Mouse (Mus musculus) urinary bladder, postnatal 10 days (tissue): Measurements from ENCODE around the gene Galnt10.

ENCODE experiments used
- DNase-seq: peaks from one replicate; pipeline ENCODE4 v3.0.0; 2022; ENCODE audit warnings: low spot score

Gene Galnt10

DNA sequence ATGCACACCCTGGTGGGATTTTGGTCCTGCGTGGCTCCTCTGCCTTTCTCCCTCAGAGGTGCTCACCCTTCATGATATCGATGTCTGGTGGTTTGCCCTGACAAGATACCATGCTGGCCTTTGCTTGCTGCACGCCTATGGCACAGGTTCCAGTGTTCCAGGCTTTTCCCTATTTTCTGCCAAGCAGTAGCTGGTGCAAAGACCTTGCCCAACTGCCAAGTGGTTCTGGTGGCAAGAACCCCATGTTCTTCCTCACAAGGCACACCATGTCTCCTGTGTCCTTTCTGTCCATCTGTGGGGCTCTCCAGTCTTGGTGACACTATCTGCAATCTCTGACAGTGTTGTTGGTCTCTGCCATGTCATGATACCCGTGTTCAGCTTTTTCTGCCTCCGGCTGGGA is 45.6 kb downstream of the Galnt10 start:
- DNase-seq = no peak

DNA sequence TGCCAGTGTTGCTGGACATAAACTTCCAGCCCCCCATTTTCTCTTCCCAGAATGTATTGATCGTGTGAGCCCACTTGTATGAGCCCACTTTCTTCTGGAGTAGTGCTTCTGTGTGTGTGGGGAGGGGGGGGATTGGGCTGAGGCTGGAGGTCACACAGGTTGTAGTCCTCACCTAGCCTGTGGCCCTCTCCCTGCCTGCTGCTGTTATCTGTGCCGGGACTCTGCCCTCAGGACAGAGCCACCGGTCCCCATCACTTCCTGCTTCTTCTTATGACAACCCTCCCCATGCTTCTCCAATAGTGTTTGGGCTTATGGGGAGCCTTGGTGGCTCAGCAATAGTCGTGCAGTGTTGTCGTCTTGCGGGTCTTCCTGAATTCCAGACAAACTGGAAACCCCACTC is 46.7 kb downstream of the Galnt10 start:
- no peak for DNase-seq

DNA sequence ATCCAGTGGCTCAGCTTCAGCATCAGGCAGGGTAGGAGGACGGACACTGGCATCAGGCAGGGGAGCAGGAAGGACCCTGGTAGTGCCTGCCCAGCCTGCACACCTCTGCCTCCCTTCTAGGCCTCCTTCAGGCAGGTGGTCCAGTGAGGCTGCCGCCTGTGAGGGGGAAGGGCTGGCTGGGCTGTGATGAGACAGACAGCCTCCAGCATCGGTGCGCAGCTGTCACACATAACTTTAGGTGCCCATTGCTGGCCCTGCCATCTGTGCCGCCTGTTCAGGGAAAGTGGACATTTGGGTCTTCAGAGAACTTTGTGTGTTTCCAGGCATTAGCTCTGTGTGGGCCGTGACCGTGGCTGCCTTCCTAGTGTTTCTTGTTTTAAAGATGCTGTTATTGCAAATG is 47.5 kb downstream of the Galnt10 start:
- no peak for DNase-seq

DNA sequence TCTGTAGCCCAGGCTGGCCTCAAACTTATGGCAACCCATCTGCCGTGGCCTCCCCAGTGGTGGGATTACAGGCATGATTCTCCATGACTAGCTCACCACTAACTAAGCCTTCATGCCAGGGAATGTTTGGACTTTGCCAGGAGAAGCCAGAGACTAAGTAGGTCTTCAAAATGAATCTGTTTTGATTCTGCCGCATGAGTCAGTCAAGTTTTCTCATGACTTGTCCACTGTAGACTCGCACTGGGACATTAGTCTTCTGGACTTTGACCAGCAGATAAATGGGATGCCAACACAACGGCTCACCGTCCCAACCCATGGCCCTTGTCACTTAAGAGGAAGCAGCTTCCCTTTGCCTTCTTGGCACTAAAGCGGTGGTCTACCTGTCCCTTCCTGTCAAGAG is 49.2 kb downstream of the Galnt10 start:
- DNase-seq = no peak

DNA sequence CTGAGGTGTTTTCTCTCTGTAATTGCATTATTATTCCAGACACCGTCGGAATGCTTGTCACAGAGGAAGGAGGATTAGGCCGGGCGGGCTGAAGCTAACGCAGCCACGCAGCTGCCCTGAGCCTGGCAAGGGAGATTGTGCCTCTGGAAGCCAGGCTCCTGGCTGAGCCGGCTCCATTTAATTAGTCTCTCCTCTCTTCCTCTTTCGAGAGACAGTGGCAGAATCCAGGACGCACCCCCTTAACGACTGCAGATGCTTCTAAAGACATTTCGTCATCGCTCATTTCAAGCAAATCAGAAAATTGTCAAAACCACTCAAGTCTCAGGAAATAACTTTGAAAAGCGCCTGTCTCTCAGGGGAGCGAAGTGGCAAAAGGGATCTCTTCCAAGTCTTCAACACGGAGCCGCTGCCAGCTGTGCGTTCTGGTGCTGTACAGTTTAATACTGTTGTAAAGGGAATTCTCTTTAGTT is 51.0 kb downstream of the Galnt10 start:
- no peak for DNase-seq

DNA sequence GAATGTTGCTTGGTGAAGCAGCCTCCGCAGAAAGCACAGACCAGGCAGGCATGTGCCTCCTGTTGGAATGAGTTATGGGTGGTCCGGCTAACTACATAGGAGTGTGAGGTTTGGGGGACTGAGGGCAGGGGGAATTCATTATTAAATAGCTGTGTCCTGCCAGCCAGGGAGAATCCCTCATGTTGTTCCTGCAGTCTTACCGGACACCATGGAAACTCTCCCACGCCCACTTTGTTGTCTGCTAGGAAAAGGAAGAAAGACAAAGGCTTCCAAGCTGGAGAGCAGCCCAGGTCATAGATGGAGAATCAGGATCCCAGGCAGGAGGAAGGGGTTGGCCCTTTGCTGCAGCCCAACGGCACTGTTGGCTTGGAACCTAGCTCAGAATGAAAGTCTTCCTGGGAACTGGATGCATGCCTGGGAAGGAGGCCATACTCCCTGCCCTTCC is 51.6 kb downstream of the Galnt10 start:
- no peak for DNase-seq

DNA sequence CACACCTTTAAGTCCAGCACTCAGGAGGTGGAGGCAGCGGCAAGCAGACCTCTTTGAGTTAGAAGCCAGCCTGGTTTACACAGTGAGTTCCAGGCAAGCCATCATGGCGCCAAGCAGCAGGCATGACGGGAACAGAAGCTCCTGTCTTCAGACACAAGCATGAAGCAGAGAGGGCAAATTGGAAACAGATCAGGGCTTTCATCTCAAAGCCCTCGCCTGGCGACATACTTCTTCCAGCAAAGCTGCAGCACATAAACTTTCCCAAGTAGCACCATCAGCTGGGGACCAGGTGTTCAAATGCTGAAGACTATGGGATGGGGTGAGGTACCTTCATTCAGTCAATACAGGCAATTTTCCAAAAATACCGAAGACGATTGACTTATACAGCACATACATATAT is 54.9 kb downstream of the Galnt10 start:
- no peak for DNase-seq

DNA sequence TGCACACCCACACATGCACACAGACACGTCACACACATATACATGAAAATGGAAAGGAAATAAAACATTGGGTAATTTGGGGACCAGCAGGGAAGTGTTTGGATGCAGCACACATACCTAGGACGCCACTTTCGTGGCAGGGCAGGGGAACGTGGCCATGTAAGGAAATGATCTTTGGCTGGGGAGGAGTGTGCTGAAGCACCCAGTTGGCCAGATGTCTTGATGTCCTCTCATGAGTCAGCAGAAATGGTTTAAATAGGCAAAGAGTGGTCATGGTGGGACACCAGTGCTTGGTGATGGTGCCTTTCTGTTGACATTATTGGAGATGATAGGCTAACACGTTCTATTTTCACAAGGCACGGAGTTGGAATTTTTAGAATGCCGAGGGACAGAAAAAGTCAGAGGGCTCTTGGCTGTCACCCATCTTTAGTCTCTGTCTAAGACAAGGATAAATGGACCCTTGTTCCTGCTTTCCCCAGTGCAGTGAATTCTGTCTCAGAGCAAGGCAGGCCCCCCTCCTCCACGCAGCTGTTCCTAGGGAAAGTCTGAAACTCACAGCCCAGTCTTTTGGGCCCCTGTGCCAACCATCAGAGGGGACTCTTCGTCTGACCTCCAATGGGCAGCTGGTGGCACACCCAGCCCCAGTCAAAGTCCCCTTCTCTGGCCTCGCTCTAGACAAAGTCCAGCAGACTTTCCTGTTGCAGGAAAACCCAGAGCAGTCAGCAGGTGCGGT is 56.1 kb downstream of the Galnt10 start:
- no peak for DNase-seq

DNA sequence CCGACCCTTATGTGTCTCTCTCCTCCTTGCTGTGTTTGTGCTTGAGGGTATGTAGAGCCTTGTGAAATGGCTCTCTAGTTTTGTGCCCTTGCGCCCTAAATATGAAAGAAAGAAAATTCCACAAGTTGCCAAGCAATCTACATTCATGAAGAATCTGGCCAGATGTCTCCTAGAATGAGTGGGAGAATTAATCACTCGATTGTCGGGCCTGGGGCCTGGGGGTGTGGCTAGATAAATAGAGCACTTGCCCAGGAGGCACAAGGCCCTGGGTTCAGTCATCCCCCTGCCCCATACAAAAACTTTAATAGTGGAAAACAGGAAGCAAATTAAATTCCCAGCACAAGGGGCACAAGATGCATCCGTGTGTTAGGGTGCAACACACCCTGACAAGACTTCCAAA is 56.7 kb downstream of the Galnt10 start:
- no peak for DNase-seq

DNA sequence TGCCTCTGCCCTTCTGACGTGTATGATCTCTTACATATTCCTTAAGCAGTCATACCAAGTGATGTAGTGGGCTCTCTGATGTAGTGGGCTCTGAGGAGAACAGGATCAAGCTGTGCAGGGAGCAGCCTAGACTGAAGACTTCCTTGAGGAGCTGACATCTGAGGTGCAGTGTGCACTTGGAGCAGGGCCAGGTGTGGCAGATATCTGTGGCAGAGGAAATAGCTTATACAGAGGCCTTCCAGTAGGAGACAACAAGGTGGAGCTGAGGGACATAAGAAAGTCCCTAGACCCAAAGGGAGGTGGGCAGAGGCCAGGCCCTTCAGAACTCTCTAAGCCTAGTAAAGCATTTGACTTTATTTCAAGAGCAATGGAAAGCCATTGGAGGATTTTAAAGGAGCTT is 61.4 kb downstream of the Galnt10 start:
- DNase-seq = no peak

DNA sequence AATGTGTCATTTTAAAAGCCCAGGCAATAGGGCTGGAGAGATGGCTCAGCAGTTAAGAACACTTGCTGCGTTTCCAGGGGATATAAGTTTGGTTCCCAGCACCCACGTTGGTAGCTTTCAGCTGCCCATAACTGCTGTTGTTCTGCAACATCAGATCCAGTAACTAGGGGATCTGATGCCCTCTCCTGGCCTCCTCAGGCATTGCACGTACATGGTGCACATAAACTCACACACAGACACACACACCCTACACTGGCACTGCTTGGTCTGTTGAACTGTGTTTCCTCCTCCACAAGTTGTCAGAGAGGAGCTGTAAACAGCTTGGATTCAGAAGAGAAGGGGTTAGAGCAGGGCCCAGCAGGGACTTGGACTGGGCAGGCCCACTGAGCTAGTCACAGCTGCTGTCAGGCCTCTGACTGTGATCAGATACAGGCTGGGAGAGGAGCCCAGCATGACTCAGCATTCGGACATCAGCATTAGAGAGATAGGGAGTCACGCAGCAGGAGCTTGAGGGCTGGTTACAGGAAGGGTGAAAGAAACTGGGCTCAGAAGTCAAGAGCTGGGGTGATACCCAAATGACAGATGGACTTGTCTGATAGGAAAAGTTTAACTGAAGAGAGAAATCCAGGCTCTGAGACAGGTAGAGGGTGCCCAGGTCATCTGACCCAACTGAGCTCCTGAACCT is 62.0 kb downstream of the Galnt10 start:
- DNase-seq = no peak

DNA sequence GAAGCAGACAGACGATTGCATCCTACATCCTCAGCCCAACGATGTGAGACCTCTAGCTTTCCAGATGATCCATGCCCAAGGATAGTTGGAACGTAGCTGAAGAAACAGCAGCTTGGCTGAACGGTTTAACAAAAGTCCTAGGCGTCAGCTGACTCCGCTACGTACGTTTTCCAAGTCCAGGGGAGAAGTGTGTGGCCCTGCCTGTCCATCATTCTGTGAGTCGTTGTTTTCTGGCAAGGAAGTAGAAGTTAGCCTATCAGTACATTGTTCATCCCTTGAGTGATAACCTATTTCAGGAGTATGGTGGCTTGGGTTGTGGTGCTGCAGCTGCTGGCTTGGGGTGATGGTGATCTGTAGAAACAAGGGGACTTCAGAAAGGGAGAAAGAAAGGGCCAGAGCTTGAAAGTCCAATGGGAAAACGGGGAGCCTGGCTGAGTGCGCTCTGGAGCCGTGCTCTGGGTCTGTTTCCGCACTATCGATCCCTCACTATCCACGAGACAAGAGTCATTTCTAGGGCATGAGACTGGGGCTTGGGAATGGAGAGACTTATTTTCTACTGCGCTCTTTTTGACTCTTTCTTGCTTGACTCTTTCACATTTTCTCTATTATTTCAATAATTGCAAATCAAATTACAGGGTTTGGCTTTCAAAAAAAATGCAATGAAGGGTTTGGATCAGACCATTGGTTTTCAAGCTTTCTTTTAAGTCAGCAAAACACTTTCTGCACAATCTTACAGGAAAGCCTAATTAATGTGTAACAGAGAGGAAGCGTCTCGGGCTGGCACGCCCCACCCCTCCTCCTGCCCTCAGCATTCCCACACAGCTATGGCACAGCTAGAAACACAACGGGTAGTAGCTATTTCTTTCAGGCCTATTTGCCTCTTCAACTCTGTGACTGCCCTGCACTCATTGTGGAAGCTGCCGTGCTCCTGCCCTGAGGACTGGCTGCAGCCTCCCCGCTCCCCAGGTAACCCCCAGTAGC is 63.2 kb downstream of the Galnt10 start:
- no peak for DNase-seq

DNA sequence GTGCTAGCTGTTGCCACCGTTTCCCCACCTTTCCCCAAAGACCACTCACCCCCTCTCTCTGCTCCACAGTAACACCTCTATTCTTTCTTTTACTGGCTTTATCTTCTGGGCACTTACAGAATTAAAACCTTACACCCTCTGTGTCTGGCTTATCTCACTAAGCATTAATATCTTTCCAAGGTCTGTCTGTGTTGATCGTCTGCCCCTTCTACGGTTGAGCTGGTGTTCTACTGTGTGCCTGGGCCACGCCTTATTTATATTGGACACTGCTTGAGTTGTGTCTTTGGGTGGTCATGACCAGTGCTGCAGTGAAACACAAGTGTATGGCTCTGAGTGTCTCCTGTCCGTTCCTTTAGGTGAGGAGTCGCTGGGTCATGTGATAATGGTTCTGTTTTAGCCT is 68.7 kb downstream of the Galnt10 start:
- no peak for DNase-seq

DNA sequence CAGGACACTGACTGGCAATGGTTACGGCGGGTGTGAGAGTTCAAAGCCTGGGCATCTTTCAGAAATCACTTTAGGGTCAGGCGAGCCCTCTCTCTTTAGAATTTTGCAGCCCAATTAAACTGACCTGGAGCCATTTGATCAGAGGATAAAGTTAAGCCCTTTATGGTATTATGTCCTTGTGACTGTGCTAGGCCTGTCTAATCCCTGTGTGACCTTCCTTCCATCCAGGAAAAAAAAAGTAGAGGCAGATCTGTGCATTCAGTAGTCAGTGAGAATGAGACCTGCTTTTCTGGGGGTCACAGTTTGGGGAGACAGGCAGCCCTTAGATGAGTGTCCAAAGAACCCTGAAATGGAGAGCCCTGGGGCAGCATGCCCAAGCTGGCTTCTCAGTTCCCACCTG is 71.5 kb downstream of the Galnt10 start:
- DNase-seq = no peak

DNA sequence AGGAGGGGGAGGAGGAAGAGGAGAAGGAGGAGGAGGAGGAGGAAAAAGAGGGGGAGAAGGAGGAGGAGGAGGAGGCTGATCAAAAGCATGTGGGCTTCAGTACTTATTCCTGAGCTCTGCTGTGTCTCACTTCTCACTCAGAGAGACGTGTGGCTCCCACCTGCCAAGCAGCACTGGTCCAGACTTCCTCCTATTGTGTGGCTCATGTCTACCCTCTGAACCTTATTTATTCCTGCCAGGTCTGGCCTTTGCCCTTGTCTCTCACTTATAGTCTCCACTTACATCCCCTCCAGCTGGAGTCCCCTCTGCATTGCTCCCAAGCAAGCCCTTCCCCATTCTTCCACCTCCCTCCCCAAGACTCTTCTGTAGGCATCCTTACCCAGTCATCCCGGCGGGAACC is 72.2 kb downstream of the Galnt10 start:
- no peak for DNase-seq

DNA sequence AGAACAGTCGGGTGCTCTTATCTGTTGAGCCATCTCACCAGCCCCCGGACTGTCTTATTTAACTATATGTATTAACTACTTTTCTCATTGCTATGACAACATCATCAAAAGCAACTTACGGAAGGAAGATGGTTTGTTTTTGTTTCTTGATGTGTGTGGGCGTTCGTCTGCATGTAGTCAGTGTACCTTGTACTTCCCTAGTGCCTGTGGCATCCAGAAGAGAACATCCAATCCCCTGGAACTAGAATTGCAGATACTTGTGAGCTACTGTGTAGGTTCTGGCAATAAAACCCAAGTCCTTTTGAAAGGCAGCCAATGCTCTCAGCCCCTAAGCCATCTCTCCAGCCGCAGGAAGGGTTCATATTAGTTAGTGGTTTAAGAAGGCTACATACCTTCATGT is 72.8 kb downstream of the Galnt10 start:
- no peak for DNase-seq

DNA sequence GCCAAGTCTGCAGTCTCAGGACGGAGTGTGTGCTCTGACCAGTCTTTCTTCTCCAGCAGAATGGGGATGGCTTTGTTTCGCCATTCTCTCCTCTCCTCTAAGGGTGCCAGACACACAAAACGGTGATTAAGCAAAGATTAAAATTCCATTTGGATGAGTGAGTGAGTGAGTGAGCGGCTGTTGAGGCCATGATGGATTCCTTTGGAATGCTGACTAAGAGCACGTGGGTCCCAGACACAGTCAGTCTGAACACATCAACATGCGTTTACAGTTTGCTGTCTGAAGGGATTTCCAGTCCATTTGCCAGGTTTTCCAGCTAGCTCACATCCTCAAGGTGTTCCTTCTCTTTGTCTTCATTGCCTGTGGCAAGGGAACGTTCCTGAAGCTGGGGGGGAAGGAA is 74.4 kb downstream of the Galnt10 start:
- no peak for DNase-seq

DNA sequence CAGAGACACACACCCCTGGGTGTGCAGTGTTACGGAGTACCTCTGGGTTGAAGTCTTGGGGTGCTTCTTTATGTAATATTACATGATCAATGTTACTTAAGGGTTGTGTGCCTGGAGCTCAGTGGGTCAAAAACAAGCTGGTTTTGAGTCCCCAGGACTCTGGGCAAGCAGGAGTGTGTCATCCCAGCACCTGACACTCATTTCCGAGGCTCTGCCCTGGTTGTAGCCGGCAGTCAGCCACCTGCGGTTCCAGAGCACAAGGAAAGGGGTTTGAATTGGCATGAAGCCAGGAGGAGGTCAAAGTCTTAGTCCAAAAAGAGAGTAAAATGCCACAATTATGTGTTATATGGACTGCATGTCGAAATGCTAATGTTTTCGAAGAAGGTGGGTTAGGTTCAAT is 74.8 kb downstream of the Galnt10 start:
- no peak for DNase-seq

DNA sequence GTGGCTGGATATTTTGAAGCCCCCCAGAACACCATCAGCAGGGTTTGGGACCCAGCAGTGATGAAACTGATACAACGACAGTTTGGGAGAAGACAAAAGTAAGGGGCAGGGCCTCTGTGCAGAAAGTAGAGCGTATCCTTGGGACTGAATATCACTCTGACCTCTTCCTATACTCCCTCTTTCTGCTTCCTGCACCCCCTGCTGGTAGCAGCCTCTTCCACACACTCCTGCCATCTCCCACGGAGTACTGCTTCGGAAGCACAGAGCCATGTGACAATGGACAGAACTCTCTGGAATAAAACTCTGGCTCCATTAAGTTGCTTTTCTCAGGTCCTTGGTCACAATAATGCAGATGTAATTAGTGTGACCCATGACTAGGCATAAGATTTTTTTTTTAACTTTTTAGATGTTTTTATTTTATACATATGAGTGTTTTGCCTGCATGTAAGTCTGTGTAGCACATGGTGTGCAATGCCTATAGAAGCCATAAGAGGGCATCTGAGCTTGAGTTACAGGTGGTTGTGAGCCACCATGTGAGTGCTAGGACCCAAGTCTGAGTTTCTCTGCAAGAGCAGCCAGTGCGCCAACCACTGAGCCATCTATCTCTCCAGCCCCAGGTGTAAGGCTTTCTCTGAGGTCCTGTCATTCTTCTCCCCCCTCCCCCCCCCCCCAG is 79.7 kb downstream of the Galnt10 start:
- no peak for DNase-seq

DNA sequence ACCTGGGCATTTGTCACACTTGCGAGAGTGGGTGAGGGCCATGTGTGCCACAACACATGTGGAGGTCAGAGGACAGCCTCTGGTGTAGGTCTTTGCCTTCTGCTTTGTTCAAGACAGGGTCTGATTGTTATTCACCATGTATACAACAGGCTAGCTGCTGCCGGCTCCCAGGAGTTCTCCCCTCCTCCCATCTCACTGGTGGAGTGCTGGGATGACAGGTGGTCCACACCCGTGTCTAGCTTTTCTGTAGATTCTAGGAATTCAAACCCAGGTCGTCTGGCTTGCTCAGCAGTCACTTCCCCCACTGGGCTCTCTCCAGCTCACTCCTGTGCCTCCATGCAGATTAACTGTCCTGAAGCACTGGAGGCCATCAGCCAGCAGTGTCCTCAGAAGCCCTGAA is 80.7 kb downstream of the Galnt10 start:
- no peak for DNase-seq

DNA sequence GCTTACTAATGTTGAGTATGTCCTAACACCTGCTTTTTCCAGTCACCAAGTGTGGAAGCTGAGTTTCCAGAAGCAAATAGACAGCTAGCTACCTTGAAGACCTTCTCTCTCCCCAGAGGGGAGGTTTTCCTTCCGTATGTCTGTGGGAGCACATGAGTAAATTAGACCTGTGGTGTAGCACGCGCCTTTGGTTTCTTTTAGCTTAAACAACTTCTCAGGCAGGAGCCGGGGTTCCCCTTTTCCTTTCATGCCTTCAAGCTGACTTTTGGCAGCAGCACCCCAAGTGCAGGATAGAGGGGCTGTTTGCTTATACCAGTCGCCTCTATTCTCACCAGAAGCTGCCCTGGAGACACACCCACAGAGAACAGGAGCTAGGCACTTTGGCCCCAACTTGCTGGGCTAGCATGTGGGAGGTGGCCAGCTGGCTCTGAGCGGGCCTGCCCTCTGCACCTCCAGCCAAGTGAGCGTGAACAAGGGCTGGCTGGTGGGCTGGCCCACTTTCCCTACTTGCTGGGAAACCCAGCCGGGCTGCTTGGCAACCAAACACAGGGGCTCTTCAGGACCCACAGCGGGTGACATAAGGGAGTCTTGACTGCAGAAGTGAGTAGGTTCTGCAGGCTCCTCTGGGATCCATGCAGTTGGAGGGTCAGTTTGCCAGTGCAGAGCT is 82.2 kb downstream of the Galnt10 start:
- no peak for DNase-seq
